Mouse (Mus musculus): ENCODE results near the gene Igf1r.
A peak's percentile ranks its signal among the peaks of the same experiment; 100 is the strongest.

DNA sequence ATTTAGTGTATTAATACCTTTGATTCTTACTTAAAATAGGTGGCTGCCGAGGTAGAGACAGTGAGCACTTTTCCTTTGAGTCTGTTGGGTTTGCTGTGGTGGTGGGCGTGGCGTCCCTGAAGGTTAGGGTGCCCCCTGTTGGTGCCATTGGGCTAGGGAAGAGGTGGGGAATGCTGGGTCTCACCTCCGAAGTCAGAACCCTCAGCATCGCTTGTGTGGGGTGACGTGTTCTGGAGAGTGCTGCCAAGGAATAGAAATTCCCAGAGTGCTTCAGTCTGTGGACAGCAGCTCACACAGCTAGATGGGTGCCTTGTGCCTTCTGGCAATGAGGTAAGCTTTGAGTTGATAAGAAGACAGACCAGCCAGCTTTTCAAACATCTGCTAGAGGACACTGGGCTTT is 102.3 kb downstream of the Igf1r start:
- TF ChIP-seq CTCF (IDR thresholded peaks at IDR 0.05; ENCODE audit: control insufficient read depth, insufficient read depth, low read length) (peak; percentile 45), POLR2A (IDR thresholded peaks at IDR 0.05; ENCODE audit: borderline replicate concordance, control insufficient read depth, low read depth, low read length) (no peak)
